Mouse (Mus musculus) ES-Bruce4 (cell line): ENCODE data around the gene Tmc5.

Experiments used
- CTCF ChIP-seq: IDR thresholded peaks from one replicate; pipeline ENCODE4 v1.8.1; 2011; ENCODE audit warnings: low read depth, low read length
- EP300 ChIP-seq: IDR thresholded peaks from 2 replicates; pipeline ENCODE4 v1.6.1; 2011; ENCODE audit warnings: low read depth, low read length; ENCODE audit not compliant: insufficient read depth
- POLR2A ChIP-seq: IDR thresholded peaks from one replicate; pipeline ENCODE4 v1.8.1; 2011; ENCODE audit warnings: low read length; ENCODE audit not compliant: insufficient read depth

DNA sequence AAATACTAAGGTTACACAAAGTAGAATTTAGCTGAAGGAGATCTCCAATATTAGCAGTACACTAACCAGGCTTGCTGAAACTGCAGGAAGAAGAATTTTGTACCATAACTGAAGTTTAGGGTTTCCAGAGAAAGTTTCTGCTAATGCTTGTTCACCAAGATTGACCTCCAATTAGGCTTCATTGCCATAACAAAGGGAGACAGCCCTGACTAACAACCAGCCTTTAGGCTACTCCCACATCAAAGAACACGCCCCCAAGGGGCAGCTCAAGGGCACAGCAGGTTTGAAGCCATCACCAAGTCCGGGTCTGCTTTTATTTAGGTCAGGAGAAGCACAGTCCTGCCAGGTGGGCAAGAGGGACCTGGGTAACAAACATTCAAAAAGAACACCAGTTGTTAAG, 17.2 kb upstream of the Tmc5 start:
- TF ChIP-seq CTCF (peak; percentile 12), POLR2A (no peak), EP300 (no peak)
